In the genomic region with DNA sequence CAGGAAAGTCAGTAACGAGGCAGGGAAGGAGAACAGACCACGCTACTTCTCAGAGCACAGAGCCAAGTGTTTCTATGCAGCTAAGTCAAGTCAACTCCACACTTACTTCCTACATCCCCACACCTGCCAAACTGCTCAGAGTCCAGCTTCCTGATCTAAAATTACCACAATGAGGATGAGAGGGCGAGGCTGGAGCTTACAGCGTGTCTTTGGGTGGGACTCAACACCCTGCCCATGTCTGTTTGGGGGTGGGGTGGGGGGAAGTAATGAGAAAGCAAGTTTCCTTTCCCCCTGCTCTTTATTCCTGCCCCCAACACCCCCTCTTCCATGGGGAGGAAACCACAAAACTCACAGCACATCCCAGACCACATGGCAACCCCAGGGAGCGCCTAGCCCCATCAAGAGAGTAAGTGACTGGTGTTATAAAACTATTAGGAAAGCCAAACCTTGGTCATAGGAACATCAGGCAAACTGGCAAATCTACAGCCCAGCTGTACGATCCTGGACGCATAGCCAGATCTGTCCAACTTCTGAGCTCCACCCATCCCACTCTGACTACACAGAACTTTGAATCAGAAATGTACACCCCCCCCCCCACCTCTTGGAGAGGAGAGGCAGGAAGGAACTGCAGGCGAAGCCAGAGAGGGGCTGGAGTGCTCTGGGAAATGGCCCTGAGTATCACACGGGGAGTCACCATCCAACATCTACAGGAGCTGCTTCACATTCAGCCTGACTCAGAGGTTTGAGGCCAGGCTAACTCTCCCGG, we compare ENCODE assay signal across 10 mouse cellular contexts.
DNase-seq lines count a peak whose midpoint lies in the region; ATAC-seq and TF ChIP-seq lines count a peak whose summit lies in the region.
"Had no signal": no experiment of that assay in that cellular context is flagged by ENCODE, and none has a peak within 500 bp of the region (broad histone marks: within the 10 kb centered on the region; RNA-seq: fewer than 3 reads in every experiment).

No protein-coding gene starts in this region.

- WGBS in kidney, embryonic 15.5 days = 46% methylated on average over 10 of the region's 10 CpGs
- WGBS in intestine, embryonic 16.5 days = 46% methylated on average over 10 of the region's 10 CpGs
- 81% methylated on average over 10 of the region's 10 CpGs for WGBS in midbrain, embryonic 14.5 days

- TF ChIP-seq CTCF in embryonic fibroblast, embryonic 13.5 days (IDR thresholded peaks at IDR 0.05; ENCODE audit: borderline replicate concordance, insufficient read depth, low read length) = no peak

- H3K9ac ChIP-seq in kidney, embryonic 15.5 days = no peak overlapping the region
- 0 out of 2 replicates have a peak overlapping the region, but pooled peaks have one; percentile 2 for H3K9ac ChIP-seq in intestine, embryonic 16.5 days (ENCODE audit: low read depth, low read length)
- H3K9ac ChIP-seq in midbrain, embryonic 14.5 days (replicated peaks; ENCODE audit: low read length) = no peak overlapping the region

- no peaks in the 10 kb centered on the region for H3K27me3 ChIP-seq in kidney, embryonic 15.5 days
- no peaks in the 10 kb centered on the region for H3K27me3 ChIP-seq in intestine, embryonic 16.5 days (replicated peaks; ENCODE audit: control insufficient read depth, insufficient read depth, low read length)
- H3K27me3 ChIP-seq in midbrain, embryonic 14.5 days (ENCODE audit: control insufficient read depth, insufficient read depth, low read length) = no peaks in the 10 kb centered on the region

- H3K4me2 ChIP-seq in kidney, embryonic 15.5 days = no peak overlapping the region
- no peak overlapping the region for H3K4me2 ChIP-seq in intestine, embryonic 16.5 days (ENCODE audit: low read depth, low read length)
- no peak overlapping the region for H3K4me2 ChIP-seq in midbrain, embryonic 14.5 days (ENCODE audit: low read length)

- peaks cover 20% of the 10 kb centered on the region; the same call in 1 of the 2 replicates for H3K36me3 ChIP-seq in kidney, embryonic 15.5 days
- no peaks in the 10 kb centered on the region for H3K36me3 ChIP-seq in intestine, embryonic 16.5 days (ENCODE audit: control insufficient read depth, insufficient read depth, low read length)
- H3K36me3 ChIP-seq in midbrain, embryonic 14.5 days (ENCODE audit: control insufficient read depth, insufficient read depth, low read length) = 0 out of 2 replicates have a peak, but pooled peaks cover 12% of the 10 kb centered on the region

- peaks cover 17% of the 10 kb centered on the region for H3K4me1 ChIP-seq in kidney, embryonic 15.5 days
- no peaks in the 10 kb centered on the region for H3K4me1 ChIP-seq in embryonic fibroblast, embryonic 13.5 days (ENCODE audit: control insufficient read depth, insufficient read depth, low read length)
- peaks cover 9% of the 10 kb centered on the region for H3K4me1 ChIP-seq in intestine, embryonic 16.5 days (ENCODE audit: control insufficient read depth, insufficient read depth, low read length)
- H3K4me1 ChIP-seq in midbrain, embryonic 14.5 days (ENCODE audit: control insufficient read depth, insufficient read depth, low read length) = no peaks in the 10 kb centered on the region

- no peak overlapping the region for H3K4me3 ChIP-seq in kidney, embryonic 15.5 days (replicated peaks)
- no peak overlapping the region for H3K4me3 ChIP-seq in embryonic fibroblast, embryonic 13.5 days (ENCODE audit: insufficient read depth, low read length)
- H3K4me3 ChIP-seq in intestine, embryonic 16.5 days (ENCODE audit: low read length) = no peak overlapping the region
- H3K4me3 ChIP-seq in midbrain, embryonic 14.5 days (replicated peaks; ENCODE audit: low read depth, low read length) = no peak overlapping the region

- ATAC-seq in kidney, embryonic 15.5 days (replicated peaks; ENCODE audit: low FRiP score) = 0 out of 2 replicates have a peak, but pooled peaks have one; percentile 20
- peak; percentile 67 for ATAC-seq in intestine, embryonic 16.5 days
- no peak for ATAC-seq in midbrain, embryonic 14.5 days (ENCODE audit: low FRiP score, low TSS enrichment)

- no peak for TF ChIP-seq POLR2A in embryonic fibroblast, embryonic 13.5 days (IDR thresholded peaks at IDR 0.05; ENCODE audit: low read depth, low read length)

- no peak for DNase-seq in kidney, adult 11 months
- peak; percentile 32 to 41 for DNase-seq in lung, postnatal 4 days
- no peak for DNase-seq in right cerebral cortex, postnatal 14 days
- DNase-seq in ovary, postnatal 36 days (ENCODE audit: low spot score) = no peak
- DNase-seq in midbrain, embryonic 14.5 days = no peak
- DNase-seq: thymus, postnatal 14 days had no signal

- H3K27ac ChIP-seq in kidney, embryonic 15.5 days = peak overlapping the region; percentile 86
- peak overlapping the region; percentile 38 for H3K27ac ChIP-seq in embryonic fibroblast, embryonic 13.5 days (ENCODE audit: insufficient read depth, low read length)
- H3K27ac ChIP-seq in intestine, embryonic 16.5 days (ENCODE audit: low read length) = peak overlapping the region; percentile 67
- no peak overlapping the region for H3K27ac ChIP-seq in midbrain, embryonic 14.5 days (replicated peaks; ENCODE audit: low read depth, low read length)
- H3K27ac ChIP-seq: macrophage had no signal

- H3K9me3 ChIP-seq in kidney, embryonic 15.5 days (replicated peaks) = no peaks in the 10 kb centered on the region
- H3K9me3 ChIP-seq in intestine, embryonic 16.5 days (ENCODE audit: control insufficient read depth, low read length) = no peaks in the 10 kb centered on the region
- no peaks in the 10 kb centered on the region for H3K9me3 ChIP-seq in midbrain, embryonic 14.5 days (ENCODE audit: control insufficient read depth, low read length)

Comparison
In these comparisons a context has a peak if more than half of its experiments do, and no peak if none do; other contexts are left out.
1. DNase-seq: peak in lung, postnatal 4 days (2 of 2); none in kidney, adult 11 months (single experiment), right cerebral cortex, postnatal 14 days (single experiment), ovary, postnatal 36 days (single experiment) and midbrain, embryonic 14.5 days (single experiment).